Mouse (Mus musculus) adrenal gland, postnatal 36 days (tissue): ENCODE measurements around the gene Eef2. TPM values are rescaled to one million over a fixed set of nuclear protein-coding genes. Genes with fewer than 3 reads are reported as not detected.

ENCODE experiments used
- DNase-seq, 2 experiments: peaks; one replicate each; pipeline ENCODE4 v3.0.0; 2021; ENCODE audit warnings: mixed read lengths in 1 of 2
- long read RNA-seq, 2 experiments: library from polyadenylated mRNA; stranded (forward); transcript quantifications; one replicate each; pipeline ENCODE4 v2.0.0; 2021; ENCODE audit warnings: borderline sequencing depth in 2 of 2
- total RNA-seq, 2 experiments: library from RNA; stranded (reverse); gene quantifications; 2 replicates each; pipeline ENCODE4 v1.2.3; 2021

Gene Eef2
- 1,000 to 10,000 TPM; 1,540 to 1,602 TPM for total RNA-seq
- long read RNA-seq, experiment 1, transcript Eef2-201 (14 exons, 3,089 nt) = major isoform, 670 of 1,313 reads
- long read RNA-seq, experiment 1, partial matches to known transcripts = 547 of 1,313 reads
- long read RNA-seq, experiment 1, other reads (novel, unspliced or antisense) = 96 of 1,313 reads
- long read RNA-seq, experiment 2, transcript Eef2-201 (14 exons, 3,089 nt) = major isoform, 458 of 651 reads
- long read RNA-seq, experiment 2, partial matches to known transcripts = 143 of 651 reads
- long read RNA-seq, experiment 2, other reads (novel, unspliced or antisense) = 50 of 651 reads

DNA sequence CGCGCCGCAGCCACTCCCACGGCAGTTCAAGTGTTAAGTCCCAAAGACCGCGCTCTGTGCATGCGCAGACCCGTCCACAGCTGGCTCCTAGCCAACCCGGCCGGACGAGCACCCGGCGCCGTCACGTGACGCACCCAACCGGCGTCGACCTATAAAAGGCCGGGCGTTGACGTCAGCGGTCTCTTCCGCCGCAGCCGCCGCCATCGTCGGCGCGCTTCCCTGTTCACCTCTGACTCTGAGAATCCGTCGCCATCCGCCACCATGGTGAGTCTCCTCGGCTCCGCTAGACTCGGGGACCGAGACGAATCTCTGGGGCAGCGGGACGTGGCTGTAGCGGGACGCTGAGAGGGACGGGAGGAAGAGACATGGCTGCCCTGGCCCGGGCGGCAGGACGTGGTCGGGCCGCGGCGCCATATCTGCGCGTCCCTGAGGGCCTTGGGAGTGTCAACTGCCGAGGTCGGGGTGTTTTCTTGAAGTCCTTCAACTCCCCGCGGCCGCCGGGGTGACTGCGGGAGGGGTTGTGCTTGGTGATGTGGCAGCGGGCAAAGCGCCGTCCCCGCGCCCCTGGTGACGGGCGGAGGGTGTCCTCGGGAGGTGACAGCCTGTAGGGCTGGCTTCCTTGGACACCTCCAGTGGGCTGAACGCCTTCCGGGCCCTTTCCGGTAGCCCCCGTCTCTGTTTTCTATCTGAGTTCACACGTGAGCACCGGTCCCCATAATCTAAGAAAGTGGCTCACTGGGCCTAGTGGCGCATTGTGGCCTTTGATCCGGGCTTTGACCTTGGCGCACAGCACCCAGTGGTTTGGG is at the start of gene Eef2:
Eef2 (plus strand) TSS at position 166 of the 806 bp plus-strand sequence.
- DNase-seq = peak; percentile 99 to 100

DNA sequence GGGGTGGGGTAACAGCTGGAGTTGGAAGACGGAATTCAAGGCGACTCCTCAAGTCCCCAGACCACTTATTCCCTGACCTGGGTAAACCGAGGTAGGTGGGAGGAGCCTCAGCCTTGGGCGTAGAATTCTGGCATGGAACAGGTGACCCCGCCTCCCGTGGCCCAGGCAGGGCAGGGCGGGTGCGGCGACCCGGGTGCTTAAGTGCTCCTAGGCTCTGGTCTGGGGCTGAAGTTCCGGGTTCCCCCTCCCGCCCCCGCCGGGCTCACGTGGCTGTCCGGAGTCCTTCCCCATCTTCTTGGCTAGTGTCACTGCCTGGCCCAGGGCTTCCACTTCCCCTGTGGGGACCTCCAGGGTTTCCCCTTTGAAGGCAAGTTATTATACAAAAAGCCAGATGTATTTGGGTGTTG is 42.2 kb upstream of the Eef2 start:
- peak; percentile 71 to 87 for DNase-seq

DNA sequence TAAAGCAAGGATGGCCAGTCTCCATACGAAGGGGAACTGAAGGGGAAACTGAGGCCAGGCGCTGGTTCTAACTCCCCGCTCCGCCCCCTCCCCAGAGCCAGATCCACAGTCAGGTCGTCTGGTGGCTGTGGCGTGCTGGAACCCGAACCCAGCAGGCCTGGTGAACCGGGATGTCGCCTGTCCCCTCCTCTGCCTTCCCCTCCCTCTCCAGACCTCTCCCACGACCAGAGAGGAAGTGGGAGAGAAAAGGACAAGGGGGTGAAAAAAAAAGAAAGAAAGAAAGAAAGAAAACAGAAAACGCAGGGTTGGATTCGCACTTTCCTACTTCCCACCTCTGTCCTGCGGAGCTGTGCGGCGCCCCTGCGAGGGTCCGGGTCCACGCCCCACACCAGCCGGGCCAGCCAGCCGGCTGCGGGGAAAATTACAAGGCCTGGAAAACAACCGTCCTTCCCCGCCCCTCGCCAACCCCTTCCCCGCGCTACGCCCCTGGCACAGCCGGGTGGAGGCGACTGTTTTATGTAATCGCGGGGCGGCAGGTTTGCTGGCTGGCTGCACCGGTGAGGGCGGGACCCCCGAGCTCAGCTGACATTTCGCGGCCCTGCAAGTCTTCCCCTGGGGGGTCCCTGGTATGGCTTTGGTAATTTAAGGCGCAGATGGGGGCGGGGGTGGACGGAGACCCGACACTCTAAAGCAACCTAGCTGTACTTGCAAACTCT is 41.3 kb upstream of the Eef2 start, which contains the start of gene Zbtb7a:
Zbtb7a (plus strand) TSS at position 255 of the 716 bp plus-strand sequence.
- peak; percentile 46 to 69 for DNase-seq

DNA sequence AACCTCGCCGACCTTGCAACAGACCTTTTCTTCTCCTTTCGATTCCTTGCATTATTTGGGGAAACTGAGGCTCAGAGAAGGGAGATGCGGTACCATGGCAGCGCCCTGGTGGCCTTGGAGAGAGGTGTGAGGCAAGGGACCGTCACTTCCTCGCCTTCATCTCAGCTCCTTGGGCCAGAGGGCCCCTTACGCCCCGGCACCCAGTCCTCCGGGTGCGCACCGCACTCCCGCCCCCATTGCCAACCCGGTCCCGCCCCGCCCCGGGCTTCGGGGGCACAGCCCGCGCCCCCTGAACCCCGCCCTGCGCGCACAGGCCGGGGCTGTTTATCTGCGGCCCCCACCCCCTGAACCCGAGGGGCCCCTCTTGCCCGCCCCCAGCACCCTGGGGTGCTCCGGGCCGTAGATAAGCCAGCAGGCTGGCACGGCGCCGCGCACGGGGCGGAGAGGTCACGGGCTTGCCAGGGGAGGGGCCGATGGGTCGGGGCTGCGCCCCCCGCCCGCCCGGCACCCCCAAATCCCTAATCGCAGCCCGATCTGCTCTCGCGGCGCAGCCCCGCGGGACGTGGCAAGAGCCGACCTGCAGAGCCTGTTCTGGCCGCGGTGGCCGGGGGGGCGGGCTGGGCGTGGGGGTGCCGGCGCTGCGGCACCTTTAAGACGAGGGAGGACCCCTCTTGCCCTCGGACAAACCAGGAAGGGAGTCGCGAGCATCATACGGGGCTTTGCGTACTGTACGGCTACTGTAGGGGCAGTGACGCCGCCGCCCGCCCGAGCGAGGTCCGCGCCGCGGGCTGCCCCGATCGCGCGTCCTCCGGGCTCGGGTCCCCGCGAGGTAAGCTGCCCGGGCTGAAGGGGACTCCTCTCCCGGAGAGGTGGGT is 40.4 kb upstream of the Eef2 start:
- DNase-seq = peak; percentile 82 to 86

DNA sequence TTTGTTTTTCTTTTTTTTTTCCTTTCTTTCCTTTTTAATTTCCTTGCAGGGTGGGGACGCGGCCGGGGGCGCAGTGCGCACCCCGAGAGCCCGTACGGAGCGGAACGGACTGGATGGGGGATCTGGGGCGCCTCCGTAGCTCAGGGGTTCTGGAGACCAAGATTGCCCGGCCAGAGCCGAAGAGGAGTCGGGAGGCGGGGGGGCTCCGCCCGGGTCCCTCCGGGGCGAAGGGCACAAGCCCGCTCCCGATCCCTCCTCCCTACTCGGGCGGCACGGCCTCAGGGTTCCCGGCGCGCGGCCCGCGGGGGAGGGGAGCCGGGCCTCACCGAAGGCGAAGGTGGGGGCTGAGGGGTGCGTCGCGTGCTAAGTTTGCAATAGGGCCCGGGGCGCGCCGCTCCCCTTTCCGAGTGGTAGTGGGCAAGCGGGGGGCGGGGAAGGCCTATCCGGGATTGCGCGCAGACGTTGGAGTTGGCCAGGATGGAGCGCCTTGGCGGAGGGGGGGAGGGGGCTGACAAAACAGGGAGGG is 39.7 kb upstream of the Eef2 start:
- peak; percentile 86 to 88 for DNase-seq

DNA sequence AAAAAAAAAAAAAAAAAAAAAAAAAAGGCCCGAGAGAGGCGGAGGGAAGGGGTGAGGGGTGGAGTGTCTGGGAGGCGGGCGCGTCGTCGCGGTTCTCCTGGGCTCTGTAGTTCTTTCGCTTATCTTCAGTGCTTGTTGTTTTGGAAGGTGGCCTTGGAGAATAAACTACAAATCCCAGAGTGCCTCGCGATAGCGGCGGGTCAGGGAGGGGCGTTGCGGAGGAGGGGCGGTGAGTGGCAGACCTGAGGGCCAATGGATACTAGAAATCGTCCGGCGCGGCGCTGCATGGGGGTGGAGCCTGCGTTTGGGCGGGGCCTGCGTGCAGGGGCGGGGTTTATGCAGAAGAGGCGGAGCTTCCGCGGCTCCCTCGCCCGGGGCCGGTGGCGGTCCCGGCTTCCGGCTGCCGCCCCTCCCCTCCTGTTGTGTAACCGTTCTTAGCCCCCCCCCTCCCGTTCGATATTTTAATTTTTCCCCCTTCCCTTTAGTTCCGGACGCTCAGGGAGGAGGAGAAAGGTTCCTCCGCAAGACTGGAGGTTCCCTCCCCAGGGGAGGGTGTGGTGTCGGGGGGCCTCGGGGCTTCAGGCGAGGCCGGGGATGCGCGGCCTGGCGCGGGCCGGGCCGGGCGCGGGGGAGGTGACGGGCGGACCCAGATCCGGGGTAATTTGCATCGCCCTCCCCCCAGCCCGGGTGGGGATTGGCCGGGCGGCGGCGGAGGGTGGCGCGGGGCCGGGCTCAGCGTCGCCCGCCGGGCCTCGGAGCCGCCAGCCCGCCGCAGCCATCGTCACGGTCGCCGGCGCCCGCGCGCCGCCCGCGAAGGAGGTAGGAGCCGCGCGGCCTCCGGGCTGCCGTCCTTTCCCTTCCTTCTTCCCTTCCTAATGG is 38.9 kb upstream of the Eef2 start:
- DNase-seq = peak; percentile 99

DNA sequence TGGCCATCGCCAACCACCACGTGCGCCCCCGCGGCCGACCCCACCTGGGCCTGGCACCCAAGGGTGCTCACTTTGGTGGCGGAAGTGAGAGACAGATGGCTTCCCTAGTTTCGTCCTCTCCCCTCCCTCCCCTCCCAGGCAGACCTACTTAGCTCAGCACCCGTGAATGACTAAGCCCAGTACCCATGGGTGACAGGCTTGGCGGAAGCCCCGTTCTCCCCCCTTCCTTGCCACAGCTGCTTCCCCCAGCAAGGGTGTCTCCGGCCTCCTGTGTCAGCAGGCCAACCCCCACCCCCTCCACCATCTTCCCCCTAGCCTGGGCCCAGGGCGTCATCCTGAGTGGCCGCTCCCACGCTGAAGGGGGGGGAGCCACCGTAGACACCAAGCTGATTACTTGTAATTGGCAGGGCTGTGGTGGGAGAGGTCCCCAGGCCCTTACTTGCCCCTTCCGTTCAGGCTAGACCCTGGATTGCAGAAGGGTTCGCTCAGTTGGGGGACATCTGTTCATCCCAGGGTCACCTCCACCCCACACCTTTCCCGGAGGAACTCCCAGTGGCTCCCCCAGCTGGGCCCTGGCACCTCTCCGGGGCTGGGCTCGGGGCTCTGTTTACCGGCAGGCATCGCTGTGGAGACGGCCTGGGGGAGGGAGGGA is 38.2 kb upstream of the Eef2 start:
- peak in 1 of 2 experiments; percentile 61 for DNase-seq

DNA sequence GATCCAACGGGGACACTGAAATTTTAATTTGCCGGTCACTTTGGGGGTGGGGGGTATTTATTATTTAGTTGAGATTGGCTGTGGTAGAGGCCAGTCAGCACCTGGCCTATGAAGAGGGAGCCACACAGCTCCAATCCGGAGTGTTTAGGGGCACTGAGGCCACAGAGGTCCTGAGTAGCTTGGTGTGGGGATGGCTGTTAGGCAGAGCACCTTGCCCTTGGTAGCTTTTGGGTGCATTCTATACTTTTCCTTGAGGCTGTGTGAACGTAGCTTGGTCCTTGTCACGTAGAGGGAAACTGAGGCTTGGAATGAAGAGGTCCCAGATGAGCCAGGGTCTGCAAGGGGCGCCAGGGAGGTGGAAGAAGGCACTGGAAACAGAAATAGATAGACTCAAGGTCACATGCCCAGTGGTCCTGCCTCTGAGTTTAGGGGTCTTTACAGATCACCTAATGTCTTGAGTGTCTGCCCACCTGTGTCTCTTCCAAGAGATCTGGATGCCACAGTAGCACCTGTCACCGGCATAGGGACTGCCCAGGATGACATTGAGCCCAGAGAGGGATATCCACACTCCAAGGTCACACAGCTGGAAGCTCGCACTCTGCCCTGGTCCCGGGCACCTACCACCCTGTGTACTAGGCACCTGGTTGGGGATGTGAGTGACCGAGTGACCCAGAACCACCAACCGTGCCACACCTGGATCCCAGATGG is 37.5 kb upstream of the Eef2 start:
- DNase-seq = no peak

DNA sequence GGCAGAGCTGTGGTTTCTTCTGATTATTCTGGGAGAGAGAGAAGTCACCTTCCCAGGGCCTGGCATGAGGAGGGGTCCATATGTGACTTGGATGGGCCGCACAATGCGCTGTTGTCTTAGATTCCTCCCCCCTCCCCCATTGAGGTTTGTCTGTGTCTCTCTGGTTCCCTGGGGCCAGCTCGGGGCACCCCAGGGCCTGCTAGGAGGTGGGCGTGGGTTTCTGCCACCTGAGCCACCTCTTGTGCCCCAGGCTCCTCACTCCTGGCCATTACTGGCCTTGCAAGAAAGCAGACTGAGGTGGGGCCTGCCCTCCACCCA is 36.9 kb upstream of the Eef2 start:
- DNase-seq = no peak

DNA sequence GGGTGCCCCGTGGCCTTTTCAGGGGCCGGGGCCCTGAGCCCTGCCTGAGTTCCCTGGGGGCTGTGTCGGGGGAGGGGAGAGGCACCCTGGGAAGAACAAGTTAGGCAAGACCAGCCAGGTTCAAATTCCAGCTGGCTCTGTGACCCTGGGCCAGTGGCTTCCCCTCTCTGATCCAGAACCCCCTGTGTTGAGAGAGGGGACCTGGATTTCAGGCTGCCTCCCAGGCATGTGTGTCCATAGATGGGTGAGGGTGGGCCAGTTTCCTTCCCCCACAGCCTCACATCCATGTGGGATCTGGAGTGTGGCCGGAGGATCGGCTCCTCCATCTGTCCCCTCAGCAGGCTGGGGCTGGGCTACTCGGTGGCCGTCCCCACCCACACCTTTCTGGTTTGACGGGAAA is 36.4 kb upstream of the Eef2 start:
- peak in 1 of 2 experiments; percentile 53 for DNase-seq

DNA sequence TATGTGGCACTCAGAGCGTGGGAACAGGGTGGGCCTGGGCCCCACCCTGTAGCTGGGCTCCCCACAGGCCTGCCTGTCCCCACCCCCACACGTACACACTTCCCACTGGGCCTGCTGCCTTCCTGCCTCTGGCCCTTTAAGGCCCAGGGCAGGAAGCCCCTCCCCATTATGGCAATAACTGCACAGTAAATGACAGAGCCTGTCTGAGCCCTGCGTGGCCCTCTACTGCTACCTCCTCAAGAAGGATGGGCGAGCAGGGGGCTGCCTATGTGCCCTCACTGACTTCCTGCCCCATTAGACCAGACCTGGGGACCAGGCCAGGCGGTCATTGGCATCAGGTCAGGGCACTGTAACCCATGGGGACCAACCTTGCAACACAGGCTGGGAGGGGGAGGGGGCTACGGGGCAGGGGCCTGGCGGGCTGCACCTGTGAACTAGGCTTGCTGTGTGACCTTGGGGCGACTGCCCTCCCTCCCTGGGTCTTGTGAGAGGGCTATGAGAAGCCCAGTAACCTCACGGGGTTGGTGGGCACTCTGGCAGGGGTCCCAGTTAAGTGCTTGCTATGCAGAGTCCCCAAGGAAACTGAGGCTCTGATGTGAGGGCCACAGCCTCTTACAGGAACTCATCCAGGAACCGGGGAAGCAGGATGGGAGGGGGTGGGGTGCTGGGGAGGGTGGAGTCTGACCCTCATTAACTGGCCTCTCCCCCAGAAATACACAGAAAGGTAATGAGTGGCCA is 35.5 kb upstream of the Eef2 start:
- peak in 1 of 2 experiments; percentile 57 for DNase-seq

DNA sequence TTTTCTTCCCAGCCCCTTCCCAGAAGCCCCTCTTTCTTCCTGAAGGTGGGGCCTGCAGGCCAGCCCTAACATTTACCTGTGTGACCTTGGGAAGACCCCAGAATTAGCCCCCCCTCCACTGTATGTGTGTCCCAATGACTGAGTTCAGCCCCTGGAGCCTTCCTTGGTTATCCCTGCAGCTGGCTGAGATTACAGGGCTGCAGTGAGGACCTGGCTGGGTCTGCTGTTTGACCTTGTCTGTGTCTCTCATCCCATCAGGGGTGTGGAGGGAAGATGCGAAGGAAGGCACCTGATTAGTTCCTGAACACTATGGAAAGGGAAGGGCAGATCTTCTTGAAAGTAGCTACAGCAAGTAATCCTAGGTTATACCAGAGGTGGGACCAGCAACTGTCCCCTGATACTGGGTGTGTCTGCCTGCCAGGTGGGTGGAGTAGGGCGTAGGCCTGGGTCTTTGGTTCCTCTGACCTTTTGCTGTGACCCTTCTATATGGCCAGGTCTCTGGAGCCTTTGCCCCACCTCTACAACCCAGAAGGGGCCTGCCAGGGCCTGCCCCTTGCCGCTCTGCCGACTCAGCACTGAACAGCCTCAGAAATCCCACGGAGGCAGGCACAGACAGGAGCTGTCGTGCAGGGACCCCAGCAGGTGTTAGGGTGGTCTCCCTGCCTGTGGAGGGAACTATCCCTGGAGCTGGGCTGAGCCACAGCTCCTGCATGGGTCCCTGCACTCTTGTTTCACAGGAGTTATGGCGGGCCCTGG is 34.8 kb upstream of the Eef2 start:
- DNase-seq = no peak

DNA sequence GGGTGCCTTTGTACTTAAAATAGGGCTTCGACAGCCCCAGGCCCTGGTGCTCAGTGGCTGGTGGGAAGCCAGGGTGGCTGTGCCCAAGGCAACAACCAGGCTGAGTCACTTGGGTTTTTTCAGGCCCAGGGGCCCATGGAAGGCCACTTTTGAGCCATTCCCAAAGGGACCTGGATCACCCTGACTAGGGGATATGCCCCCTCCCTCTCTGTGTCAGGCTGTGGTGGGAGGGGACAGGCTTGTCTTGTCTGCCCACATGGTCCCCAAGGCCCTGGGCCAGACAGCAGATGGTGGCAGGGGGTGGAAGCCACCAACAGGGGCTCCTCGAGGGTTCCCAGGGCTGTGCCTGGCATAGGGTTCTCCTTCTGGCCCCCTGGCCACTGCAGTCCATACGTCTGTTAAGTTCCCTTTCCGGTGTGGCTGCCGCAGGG is 33.9 kb upstream of the Eef2 start:
- peak; percentile 66 to 75 for DNase-seq

DNA sequence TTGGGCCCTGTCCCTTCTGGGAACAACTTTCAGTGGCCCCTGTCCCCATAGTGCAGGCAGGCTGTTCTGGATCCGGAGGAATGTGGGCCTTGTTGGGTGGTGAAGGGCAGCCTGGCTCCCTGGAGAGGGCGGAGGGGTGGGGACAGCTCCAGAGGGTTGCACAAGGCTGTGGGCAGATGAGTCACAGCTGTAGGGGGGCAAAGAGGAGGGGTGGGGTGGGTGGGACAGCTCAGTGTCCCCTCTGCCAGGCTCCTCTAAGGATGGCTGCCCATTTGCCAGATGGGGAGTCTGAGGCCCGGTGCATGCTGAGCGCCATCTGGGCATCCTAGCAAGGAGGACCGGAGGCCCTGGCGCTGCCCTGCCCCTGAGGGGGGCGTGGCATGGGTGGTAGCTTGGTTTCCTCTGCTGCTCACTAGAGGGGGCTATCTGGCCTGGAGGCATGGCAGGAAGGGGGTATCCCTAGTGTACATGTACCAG is 33.2 kb upstream of the Eef2 start:
- DNase-seq = peak; percentile 80 to 84

DNA sequence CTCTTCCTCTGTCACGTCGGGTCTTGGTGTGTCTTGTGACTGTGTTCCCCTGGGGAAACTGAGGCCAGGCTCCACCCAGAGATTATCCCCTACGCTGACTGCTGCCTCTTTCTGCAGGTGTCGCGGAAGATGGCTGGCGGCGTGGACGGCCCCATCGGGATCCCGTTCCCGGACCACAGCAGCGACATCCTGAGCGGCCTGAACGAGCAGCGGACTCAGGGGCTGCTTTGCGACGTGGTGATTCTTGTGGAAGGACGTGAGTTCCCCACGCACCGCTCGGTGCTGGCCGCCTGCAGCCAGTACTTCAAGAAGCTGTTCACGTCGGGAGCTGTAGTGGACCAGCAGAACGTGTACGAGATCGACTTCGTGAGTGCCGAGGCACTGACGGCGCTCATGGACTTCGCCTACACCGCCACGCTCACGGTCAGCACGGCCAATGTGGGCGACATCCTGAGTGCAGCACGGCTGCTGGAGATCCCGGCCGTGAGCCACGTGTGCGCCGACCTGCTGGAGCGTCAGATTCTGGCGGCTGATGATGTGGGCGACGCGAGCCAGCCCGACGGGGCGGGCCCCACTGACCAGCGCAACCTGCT is 32.5 kb upstream of the Eef2 start:
- no peak for DNase-seq

DNA sequence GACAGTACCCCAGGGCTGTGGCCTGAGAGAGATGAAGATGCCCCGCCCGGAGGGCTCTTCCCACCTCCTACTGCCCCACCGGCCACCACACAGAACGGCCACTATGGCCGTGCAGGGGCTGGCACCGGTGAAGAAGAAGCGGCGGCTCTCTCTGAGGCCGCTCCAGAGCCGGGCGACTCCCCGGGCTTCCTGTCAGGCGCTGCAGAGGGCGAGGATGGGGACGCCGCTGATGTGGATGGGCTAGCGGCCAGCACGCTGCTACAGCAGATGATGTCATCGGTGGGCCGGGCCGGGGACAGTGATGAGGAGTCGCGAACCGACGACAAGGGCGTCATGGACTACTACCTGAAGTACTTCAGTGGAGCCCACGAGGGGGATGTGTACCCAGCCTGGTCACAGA is 31.8 kb upstream of the Eef2 start:
- peak in 1 of 2 experiments; percentile 51 for DNase-seq

DNA sequence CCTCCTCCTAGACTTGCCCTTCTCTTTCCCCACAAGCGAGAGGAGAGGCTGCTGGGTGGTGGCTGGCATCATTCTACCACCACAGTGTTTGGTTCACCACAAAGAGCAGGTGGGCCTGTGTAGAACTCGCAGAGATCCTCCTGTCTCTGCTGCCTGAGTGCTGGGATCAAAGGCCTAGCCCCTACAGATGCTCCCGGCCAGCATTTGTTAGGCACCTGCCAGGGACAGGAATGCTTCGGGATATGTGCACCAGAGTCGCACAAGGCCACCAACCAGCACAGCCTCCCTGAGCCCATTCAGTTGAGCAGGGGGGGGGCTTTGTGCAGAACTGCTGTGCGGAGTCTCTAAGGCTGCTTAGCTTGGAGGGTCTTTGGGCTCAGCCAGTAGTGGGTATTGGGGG is 31.1 kb upstream of the Eef2 start:
- no peak for DNase-seq
